Mouse (Mus musculus) MEL (cell line): ENCODE results near the gene Pcbp2. TPM values are rescaled to one million over a fixed set of nuclear protein-coding genes. Genes with fewer than 3 reads are reported as not detected.
A peak's percentile ranks its signal among the peaks of the same experiment; 100 is the strongest.

ENCODE experiments used
- DNase-seq: peaks from one replicate; pipeline ENCODE4 v3.0.0; 2011; ENCODE audit warnings: low read depth, low spot score
- H3K27ac ChIP-seq: 2 replicates; pipeline ENCODE4 v1.5.1; 2012; ENCODE audit warnings: low read depth, mild to moderate bottlenecking, control low read depth, low read length, moderate library complexity; ENCODE audit not compliant: control insufficient read depth
- H3K27me3 ChIP-seq, 2 experiments: fragments of 150-350 bp in 1 of 2; sonication (generic) in 1 of 2; 2 replicates each; pipeline ENCODE4 v1.6.1; 2012; ENCODE audit warnings: low read length in 2 of 2, mild to moderate bottlenecking in 2 of 2, improper control_type of control experiment in 1 of 2, moderate library complexity in 1 of 2; ENCODE audit not compliant: insufficient read depth in 2 of 2, control insufficient read depth in 1 of 2
- H3K36me3 ChIP-seq, 2 experiments: 2 replicates each; pipeline ENCODE4 v1.6.1; 2012 to 2014; ENCODE audit warnings: low read length in 2 of 2, improper control_type of control experiment in 1 of 2, inconsistent platforms in 1 of 2, mild to moderate bottlenecking in 1 of 2; ENCODE audit not compliant: insufficient read depth in 2 of 2, control insufficient read depth in 1 of 2
- H3K4me1 ChIP-seq, 2 experiments: fragments of 150-350 bp in 1 of 2; sonication (generic) in 1 of 2; 2 replicates each; pipeline ENCODE4 v1.6.1; 2012; ENCODE audit warnings: low read length in 2 of 2, improper control_type of control experiment in 1 of 2, mild to moderate bottlenecking in 1 of 2; ENCODE audit not compliant: insufficient read depth in 2 of 2, control insufficient read depth in 1 of 2
- H3K4me3 ChIP-seq, 2 experiments: fragments of 150-350 bp in 1 of 2; sonication (generic) in 1 of 2; 2 replicates each; pipeline ENCODE4 v1.5.1; 2012; ENCODE audit warnings: low read depth in 2 of 2, low read length in 2 of 2, mild to moderate bottlenecking in 2 of 2, moderate library complexity in 2 of 2, control low read depth in 1 of 2, improper control_type of control experiment in 1 of 2; ENCODE audit not compliant: control insufficient read depth in 1 of 2, insufficient read depth in 1 of 2
- H3K79me2 ChIP-seq: 2 replicates; pipeline ENCODE4 v1.6.1; 2012; ENCODE audit warnings: mild to moderate bottlenecking, low read length, moderate library complexity; ENCODE audit not compliant: control insufficient read depth, poor library complexity, insufficient read depth
- H3K9ac ChIP-seq: 2 replicates; pipeline ENCODE4 v1.6.1; 2012; ENCODE audit warnings: low read depth, mild to moderate bottlenecking, control low read depth, low read length, moderate library complexity; ENCODE audit not compliant: control insufficient read depth, poor library complexity, severe bottlenecking
- H3K9me3 ChIP-seq: fragments of 150-350 bp; sonication (generic); replicated peaks from 2 replicates; pipeline ENCODE4 v1.6.1; 2012; ENCODE audit warnings: mild to moderate bottlenecking, low read length, improper control_type of control experiment, moderate library complexity; ENCODE audit not compliant: insufficient read depth
- BHLHE40 ChIP-seq: IDR thresholded peaks from 2 replicates; pipeline ENCODE4 v1.6.1; 2012; ENCODE audit warnings: low read depth, mild to moderate bottlenecking, inconsistent platforms, low read length, improper control_type of control experiment, borderline replicate concordance
- CHD1 ChIP-seq: IDR thresholded peaks from 2 replicates; pipeline ENCODE4 v1.6.1; 2012; ENCODE audit warnings: low read depth, mild to moderate bottlenecking, inconsistent platforms, low read length, improper control_type of control experiment
- E2F4 ChIP-seq: IDR thresholded peaks from 2 replicates; pipeline ENCODE4 v1.6.1; 2011; ENCODE audit warnings: low read depth, low read length, improper control_type of control experiment, borderline replicate concordance
- ELF1 ChIP-seq: IDR thresholded peaks from 2 replicates; pipeline ENCODE4 v1.6.1; 2014; ENCODE audit warnings: low read depth, mild to moderate bottlenecking, inconsistent platforms, low read length, improper control_type of control experiment, moderate library complexity
- ETS1 ChIP-seq: IDR thresholded peaks from 2 replicates; pipeline ENCODE4 v1.6.1; 2012; ENCODE audit warnings: low read depth, mild to moderate bottlenecking, inconsistent platforms, low read length, improper control_type of control experiment, moderate library complexity
- GABPA ChIP-seq: IDR thresholded peaks from 2 replicates; pipeline ENCODE4 v1.6.1; 2012; ENCODE audit warnings: low read depth, mild to moderate bottlenecking, inconsistent platforms, low read length, improper control_type of control experiment, moderate library complexity
- GATA1 ChIP-seq: IDR thresholded peaks from 2 replicates; pipeline ENCODE4 v1.6.1; 2011; ENCODE audit warnings: low read depth, low read length, improper control_type of control experiment
- HCFC1 ChIP-seq: IDR thresholded peaks from 2 replicates; pipeline ENCODE4 v1.6.1; 2012; ENCODE audit warnings: low read depth, mild to moderate bottlenecking, inconsistent platforms, low read length, improper control_type of control experiment, moderate library complexity
- JUND ChIP-seq: IDR thresholded peaks from 2 replicates; pipeline ENCODE4 v1.6.1; 2011; ENCODE audit warnings: low read depth, mild to moderate bottlenecking, improper control_type of control experiment, low read length
- MAX ChIP-seq: IDR thresholded peaks from 2 replicates; pipeline ENCODE4 v1.6.1; 2011; ENCODE audit warnings: low read length, improper control_type of control experiment
- MAZ ChIP-seq: IDR thresholded peaks from 2 replicates; pipeline ENCODE4 v1.6.1; 2012; ENCODE audit warnings: low read depth, mild to moderate bottlenecking, inconsistent platforms, low read length, improper control_type of control experiment
- MXI1 ChIP-seq: IDR thresholded peaks from 2 replicates; pipeline ENCODE4 v1.6.1; 2011; ENCODE audit warnings: mild to moderate bottlenecking, low read depth, low read length, improper control_type of control experiment
- MYB ChIP-seq: IDR thresholded peaks from 2 replicates; pipeline ENCODE4 v1.6.1; 2011; ENCODE audit warnings: mild to moderate bottlenecking, low read depth, low read length, improper control_type of control experiment
- NELFE ChIP-seq: IDR thresholded peaks from 2 replicates; pipeline ENCODE4 v1.6.1; 2011; ENCODE audit warnings: low read depth, low read length, improper control_type of control experiment
- POLR2A ChIP-seq, 2 experiments: IDR thresholded peaks; 2 replicates each; pipeline ENCODE4 v1.6.1; 2011 to 2012; ENCODE audit warnings: low read length in 2 of 2, mild to moderate bottlenecking in 2 of 2, control low read depth in 1 of 2, improper control_type of control experiment in 1 of 2, low read depth in 1 of 2, moderate library complexity in 1 of 2; ENCODE audit not compliant: control insufficient read depth in 1 of 2, insufficient read depth in 1 of 2, poor library complexity in 1 of 2
- RCOR1 ChIP-seq: IDR thresholded peaks from 2 replicates; pipeline ENCODE4 v1.6.1; 2012; ENCODE audit warnings: low read depth, mild to moderate bottlenecking, inconsistent platforms, low read length, improper control_type of control experiment
- SIN3A ChIP-seq: IDR thresholded peaks from 2 replicates; pipeline ENCODE4 v1.6.1; 2012; ENCODE audit warnings: low read length, improper control_type of control experiment, inconsistent platforms
- SMC3 ChIP-seq: IDR thresholded peaks from 2 replicates; pipeline ENCODE4 v1.6.1; 2011; ENCODE audit warnings: low read depth, low read length, improper control_type of control experiment
- TAL1 ChIP-seq: IDR thresholded peaks from 2 replicates; pipeline ENCODE4 v1.6.1; 2012; ENCODE audit warnings: mild to moderate bottlenecking, inconsistent platforms, low read length, moderate library complexity, mixed read lengths
- TBP ChIP-seq: IDR thresholded peaks from 2 replicates; pipeline ENCODE4 v1.8.0; 2011; ENCODE audit warnings: low read depth, low read length, improper control_type of control experiment
- USF1 ChIP-seq: IDR thresholded peaks from 2 replicates; pipeline ENCODE4 v1.6.1; 2014; ENCODE audit warnings: low read depth, mild to moderate bottlenecking, inconsistent platforms, low read length, improper control_type of control experiment, moderate library complexity
- USF2 ChIP-seq, 2 experiments: IDR thresholded peaks; 2 replicates each; pipeline ENCODE4 v1.6.1; 2011 to 2012; ENCODE audit warnings: improper control_type of control experiment in 2 of 2, low read length in 2 of 2, borderline replicate concordance in 1 of 2, inconsistent platforms in 1 of 2, low read depth in 1 of 2, mild to moderate bottlenecking in 1 of 2; ENCODE audit not compliant: insufficient read depth in 1 of 2
- ZMIZ1 ChIP-seq: IDR thresholded peaks from 2 replicates; pipeline ENCODE4 v1.6.1; 2012; ENCODE audit warnings: low read depth, mild to moderate bottlenecking, inconsistent platforms, low read length, improper control_type of control experiment, moderate library complexity
- ZNF384 ChIP-seq: IDR thresholded peaks from 2 replicates; pipeline ENCODE4 v1.6.1; 2012; ENCODE audit warnings: low read depth, mild to moderate bottlenecking, inconsistent platforms, low read length, improper control_type of control experiment
- polyA plus RNA-seq, 2 experiments: library from polyadenylated mRNA; stranded (reverse) in 1 of 2; unstranded in 1 of 2; fragments of >175 nt in 1 of 2; fragments of >200 nt in 1 of 2; gene quantifications; 2 replicates each; pipeline versions ENCODE4 v1.2.1 to v1.2.4; 2012; ENCODE audit warnings: low replicate concordance in 2 of 2, low read depth in 1 of 2; ENCODE audit not compliant: insufficient read length in 2 of 2, insufficient read depth in 1 of 2, missing spikeins in 1 of 2
- total RNA-seq: library from RNA; depleted of rRNA; stranded (reverse); fragments of 300-350 nt; gene quantifications from 2 replicates; pipeline ENCODE4 v1.2.3, GENCODE M21; 2012

Pcbp2 gene
- total and polyA plus RNA-seq, 3 experiments: 359 to 2,091 (median 977) TPM

DNA sequence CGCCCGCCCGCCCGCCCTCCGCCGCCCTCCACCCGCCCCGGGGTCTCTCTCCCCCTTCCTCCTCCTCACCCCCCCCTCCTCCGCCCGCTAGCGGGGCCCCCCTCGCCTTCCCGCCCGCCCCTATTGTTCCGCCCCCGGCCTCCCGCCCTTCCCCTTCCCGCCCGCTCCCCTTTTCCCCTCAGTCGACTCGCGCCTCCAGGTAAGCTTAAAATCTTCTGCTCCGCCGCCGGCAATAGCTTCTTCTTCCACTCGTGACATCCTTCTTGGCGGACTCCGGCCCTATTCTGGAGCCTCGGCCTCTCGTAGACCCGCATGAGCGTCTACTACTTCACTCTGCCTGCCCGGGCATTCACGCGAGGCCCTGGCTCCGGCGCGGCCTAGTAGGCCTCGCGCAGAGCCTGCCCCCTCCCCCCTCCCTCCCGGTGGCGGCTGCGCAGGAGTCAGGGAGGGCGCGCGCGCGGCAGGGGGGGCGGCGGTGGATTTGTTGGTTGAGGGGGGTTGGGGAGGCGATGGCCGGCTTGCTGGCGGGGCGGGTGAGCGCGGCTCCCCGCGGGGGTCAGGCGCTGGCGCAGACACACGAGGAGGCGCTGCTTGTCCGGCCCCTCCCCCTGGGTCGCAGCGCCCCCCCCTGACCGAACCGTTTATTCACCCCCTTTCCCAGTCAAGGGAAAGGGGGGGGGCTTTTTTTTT is 411 bp downstream of the Pcbp2 start (continued):
- no peak for TF ChIP-seq E2F4
- TF ChIP-seq MYB: 0 out of 2 replicates have a peak, but pooled peaks have one; percentile 7
- peak; percentile 52 for TF ChIP-seq NELFE
- no peak for TF ChIP-seq USF1
- no peak for TF ChIP-seq RCOR1
- no peak for TF ChIP-seq BHLHE40
- TF ChIP-seq ZMIZ1: peak; percentile 32; the same call in 1 of the 2 replicates
- TF ChIP-seq ZNF384: peak; percentile 77
- no peak; the same call in 1 of the 2 replicates for TF ChIP-seq MAX
- TF ChIP-seq JUND: no peak
- TF ChIP-seq SMC3: no peak
- TF ChIP-seq ETS1: no peak

- TF ChIP-seq GATA1: no peak
- TF ChIP-seq SIN3A: peak; percentile 62; the same call in 1 of the 2 replicates
- Histone ChIP-seq H3K27ac (peak overlapping the region; percentile 51), H3K4me3 (peak overlapping the region; percentile 81 to 92), H3K27me3 (no peaks in the 10 kb centered on the region), H3K36me3 (peaks cover 36 to 38% of the 10 kb centered on the region in 2 experiments), H3K9ac (peak overlapping the region; percentile 99), H3K79me2 (peaks cover 39% of the 10 kb centered on the region), H3K9me3 (no peaks in the 10 kb centered on the region), H3K4me1 (peaks cover 6 to 9% of the 10 kb centered on the region in 2 experiments; a peak in 2 of 4 replicates)
- DNase-seq: no peak
These were observed 931 bp downstream of the Pcbp2 start for GRCm38 (mm10) chr15:102471295-102471645.

DNA sequence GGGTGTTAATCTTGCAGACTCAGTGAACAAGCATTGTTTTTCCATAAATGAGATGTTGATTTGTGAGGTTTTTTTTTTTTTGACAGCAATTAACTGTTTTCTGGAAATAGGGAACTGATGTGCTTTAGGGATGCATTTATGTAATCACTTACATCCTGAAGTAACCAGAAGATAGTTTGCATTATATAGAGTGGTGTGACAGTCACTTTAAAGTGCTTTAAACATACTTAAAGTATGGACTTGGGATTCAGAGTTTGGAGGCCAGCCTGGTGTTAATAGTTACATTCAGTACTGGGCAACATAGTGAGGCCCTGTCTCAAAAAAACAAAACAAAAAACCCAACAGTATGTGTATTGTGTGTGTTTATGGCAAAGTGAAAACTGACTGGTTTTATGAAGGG is 1.4 kb downstream of the Pcbp2 start:
- Histone ChIP-seq H3K4me3 (peak overlapping the region; percentile 5 to 81; a peak in 3 of 4 replicates), H3K36me3 (peaks cover 39 to 41% of the 10 kb centered on the region in 2 experiments), H3K27ac (no peak overlapping the region), H3K27me3 (no peaks in the 10 kb centered on the region), H3K9ac (peak overlapping the region; percentile 99), H3K4me1 (peaks cover 6 to 9% of the 10 kb centered on the region in 2 experiments; a peak in 2 of 4 replicates), H3K9me3 (no peaks in the 10 kb centered on the region), H3K79me2 (peaks cover 42% of the 10 kb centered on the region)
- no peak for DNase-seq
- TF ChIP-seq TBP (no peak), POLR2A (IDR thresholded peaks at IDR 0.05; ENCODE audit: control insufficient read depth in 1 of 2, insufficient read depth in 1 of 2, low read depth in 1 of 2, low read length in 2 of 2, poor library complexity in 1 of 2) (no peak), HCFC1 (0 out of 2 replicates have a peak, but pooled peaks have one; percentile 29), TAL1 (no peak), MXI1 (peak; percentile 58; the same call in 1 of the 2 replicates), ZNF384 (0 out of 2 replicates have a peak, but pooled peaks have one; percentile 20), GABPA (no peak), ELF1 (no peak), CHD1 (peak; percentile 30; the same call in 1 of the 2 replicates), ETS1 (no peak), MAX (0 out of 2 replicates have a peak, but pooled peaks have one; percentile 20), SIN3A (peak; percentile 14), USF2 (IDR thresholded peaks at IDR 0.05; ENCODE audit: borderline replicate concordance in 1 of 2, insufficient read depth in 1 of 2, low read depth in 1 of 2, low read length in 2 of 2) (no peak), MAZ (no peak)
